Mouse (Mus musculus) liver, embryonic 11.5 days (tissue): ENCODE results near the gene Gm11032. TPM values are rescaled to one million over a fixed set of nuclear protein-coding genes. Genes with fewer than 3 reads are reported as not detected.
A peak's percentile ranks its signal among the peaks of the same experiment; 100 is the strongest.

Source experiments
- ATAC-seq: fragments of 200-750 bp; cut with Nextera tagmentation; replicated peaks from 2 replicates; pipeline ENCODE4 v1.8.0; 2017; ENCODE audit warnings: moderate number of reproducible peaks, mild to moderate bottlenecking, moderate TSS enrichment, moderate library complexity; ENCODE audit not compliant: low FRiP score
- DNase-seq: peaks from one replicate; pipeline ENCODE4 v3.0.0-alpha.2; 2017; ENCODE audit warnings: low spot score
- H3K27ac ChIP-seq: fragments of 300-500 bp; sonication (generic); 2 replicates; pipeline ENCODE4 v1.5.1; 2014; ENCODE audit warnings: mild to moderate bottlenecking, low read depth, low read length, control low read depth
- H3K27me3 ChIP-seq: fragments of 300-500 bp; sonication (generic); replicated peaks from 2 replicates; pipeline ENCODE4 v1.6.1; 2014; ENCODE audit warnings: low read length, mixed read lengths; ENCODE audit not compliant: control insufficient read depth, insufficient read depth
- H3K36me3 ChIP-seq: fragments of 300-500 bp; sonication (generic); 2 replicates; pipeline ENCODE4 v1.6.1; 2014; ENCODE audit warnings: mild to moderate bottlenecking, low read length, moderate library complexity, mixed read lengths; ENCODE audit not compliant: control insufficient read depth, insufficient read depth
- H3K4me1 ChIP-seq: fragments of 300-500 bp; sonication (generic); replicated peaks from 2 replicates; pipeline ENCODE4 v1.6.1; 2014; ENCODE audit warnings: low read length, mixed read lengths; ENCODE audit not compliant: control insufficient read depth, insufficient read depth
- H3K4me2 ChIP-seq: fragments of 300-500 bp; sonication (generic); 2 replicates; pipeline ENCODE4 v1.6.1; 2014; ENCODE audit warnings: mild to moderate bottlenecking, control low read depth, moderate library complexity
- H3K4me3 ChIP-seq: fragments of 300-500 bp; sonication (generic); 2 replicates; pipeline ENCODE4 v1.5.1; 2014; ENCODE audit warnings: low read depth, low read length, control low read depth
- H3K9ac ChIP-seq: fragments of 300-500 bp; sonication (generic); 2 replicates; pipeline ENCODE4 v1.6.1; 2014; ENCODE audit warnings: low read depth, low read length, control low read depth
- H3K9me3 ChIP-seq: fragments of 300-500 bp; sonication (generic); 2 replicates; pipeline ENCODE4 v1.6.1; 2016; ENCODE audit warnings: low read length, inconsistent platforms, mixed read lengths; ENCODE audit not compliant: control insufficient read depth
- WGBS: fragments of 180-500 bp; shearing (Covaris S2); extraction: QIAGEN DNeasy Blood & Tissue Kit; methylation state at CpG from one replicate; pipeline ENCODE4 v1.1.7; 2014; 5-methylcytosine and 5-hydroxymethylcytosine counted together
- polyA plus RNA-seq: library from polyadenylated mRNA; unstranded; fragments of >200 nt; fragmentation: Nextera tagmentation; extraction: Ambion mirVana; gene quantifications from 2 replicates; pipeline ENCODE4 v1.2.1, GENCODE M21; 2014

Gene Gm11032
- polyA plus RNA-seq, 1 experiment from 2014 or later, result not detected

DNA sequence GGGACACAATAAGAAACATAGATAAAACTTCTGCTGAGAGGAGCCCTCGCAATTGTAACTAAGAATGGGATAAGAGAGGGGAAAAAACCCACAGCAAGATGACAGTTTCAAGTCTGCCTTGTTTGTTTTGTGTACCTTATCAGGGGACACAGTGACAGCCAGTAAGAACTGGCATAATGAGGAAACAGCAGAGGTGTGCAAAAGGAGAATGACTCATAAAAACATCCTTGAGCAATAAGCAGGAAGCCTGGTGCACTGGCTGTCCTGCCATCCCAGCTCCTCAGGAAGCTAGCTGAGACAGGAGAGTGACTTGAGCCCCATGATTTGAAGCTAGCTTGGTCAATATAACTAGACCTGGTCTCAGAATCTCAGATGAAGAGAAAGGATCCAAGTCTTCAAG, 40.0 kb downstream of the Gm11032 start:
- WGBS, result 48% methylated on average over 1 of the region's 1 CpGs
- H3K36me3 ChIP-seq, result peaks cover 15% of the 10 kb centered on the region; the same call in 1 of the 2 replicates
- DNase-seq (no peak), ATAC-seq (peak; percentile 56)
- H3K9me3 ChIP-seq, result no peaks in the 10 kb centered on the region
- H3K4me1 ChIP-seq, result peaks cover 16% of the 10 kb centered on the region
- no peak overlapping the region for H3K9ac ChIP-seq
- H3K4me3 ChIP-seq, result no peak overlapping the region
- H3K27me3 ChIP-seq, result no peaks in the 10 kb centered on the region
- peak overlapping the region; percentile 36 for H3K4me2 ChIP-seq
- H3K27ac ChIP-seq, result peak overlapping the region; percentile 77

DNA sequence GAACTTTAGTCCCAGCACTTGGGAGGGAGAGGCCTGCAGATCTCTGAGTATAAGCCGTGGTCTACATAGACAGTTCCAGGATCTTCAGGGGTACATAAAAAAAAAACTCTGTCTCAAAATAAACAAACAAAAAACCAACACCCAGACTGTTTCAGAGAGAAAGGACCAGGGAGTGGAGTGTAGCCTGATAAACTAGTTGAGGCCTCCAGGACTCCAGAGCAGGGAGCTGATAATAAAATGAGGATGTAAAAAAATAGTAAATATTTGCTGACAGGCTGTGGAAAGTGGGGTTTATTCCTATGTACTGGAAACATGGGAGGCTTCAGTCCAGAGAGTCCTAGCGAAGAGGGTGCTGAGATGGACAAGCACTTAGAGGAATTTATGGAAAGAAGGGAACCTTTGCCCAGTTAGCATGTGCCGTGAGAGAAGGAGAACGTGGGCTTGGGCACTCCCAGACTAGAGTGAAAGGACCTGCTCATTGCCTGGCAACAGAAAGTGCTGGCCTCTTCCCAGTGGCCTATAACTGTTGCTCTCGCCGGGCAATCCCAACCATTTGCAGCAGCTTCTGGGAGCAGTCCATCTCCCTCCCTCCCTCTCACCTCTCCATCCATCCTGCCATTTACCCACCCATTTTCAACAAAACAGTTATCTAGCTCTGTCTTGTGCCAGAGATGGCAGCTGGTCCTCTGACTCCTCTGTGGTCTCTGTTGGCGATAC, 40.6 kb downstream of the Gm11032 start:
- no peak for DNase-seq
- Histone ChIP-seq H3K36me3 (peaks cover 13% of the 10 kb centered on the region; the same call in 1 of the 2 replicates), H3K4me3 (no peak overlapping the region)

DNA sequence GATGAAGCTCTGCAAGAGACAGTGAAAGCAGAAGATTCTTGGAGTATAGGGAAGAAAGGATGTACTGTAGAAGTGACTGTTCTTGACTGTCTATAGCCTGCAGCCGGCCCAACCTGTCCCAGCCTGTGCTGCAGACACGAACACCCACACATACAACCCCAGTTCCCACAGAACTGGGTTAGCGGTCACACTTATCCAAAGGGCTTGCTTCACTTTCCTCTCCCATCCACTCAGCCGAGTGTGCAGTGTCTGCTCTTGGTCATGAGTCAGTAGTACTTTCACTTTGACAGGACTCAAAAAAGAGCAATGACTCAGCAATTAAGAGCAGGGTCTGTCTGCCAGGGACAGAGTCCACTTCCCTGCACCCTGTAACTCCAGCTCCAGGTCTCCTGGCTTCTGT, 41.5 kb downstream of the Gm11032 start:
- Histone ChIP-seq H3K4me3 (no peak overlapping the region), H3K36me3 (peaks cover 13% of the 10 kb centered on the region; the same call in 1 of the 2 replicates), H3K4me2 (0 out of 2 replicates have a peak overlapping the region, but pooled peaks have one; percentile 4), H3K27me3 (no peaks in the 10 kb centered on the region), H3K9ac (no peak overlapping the region), H3K27ac (no peak overlapping the region; the same call in 1 of the 2 replicates), H3K4me1 (peaks cover 16% of the 10 kb centered on the region), H3K9me3 (no peaks in the 10 kb centered on the region)
- no peak for DNase-seq
- 72% methylated on average over 4 of the region's 4 CpGs for WGBS
- peak; percentile 82 for ATAC-seq

More for the DNA sequence above, 40.6 kb downstream of the Gm11032 start:
- Histone ChIP-seq H3K4me2 (peak overlapping the region; percentile 36), H3K9ac (0 out of 2 replicates have a peak overlapping the region, but pooled peaks have one; percentile 25), H3K9me3 (no peaks in the 10 kb centered on the region), H3K4me1 (peaks cover 16% of the 10 kb centered on the region), H3K27ac (peak overlapping the region; percentile 77), H3K27me3 (no peaks in the 10 kb centered on the region)
- 79% methylated on average over 7 of the region's 7 CpGs for WGBS
- ATAC-seq, result peak; percentile 68

DNA sequence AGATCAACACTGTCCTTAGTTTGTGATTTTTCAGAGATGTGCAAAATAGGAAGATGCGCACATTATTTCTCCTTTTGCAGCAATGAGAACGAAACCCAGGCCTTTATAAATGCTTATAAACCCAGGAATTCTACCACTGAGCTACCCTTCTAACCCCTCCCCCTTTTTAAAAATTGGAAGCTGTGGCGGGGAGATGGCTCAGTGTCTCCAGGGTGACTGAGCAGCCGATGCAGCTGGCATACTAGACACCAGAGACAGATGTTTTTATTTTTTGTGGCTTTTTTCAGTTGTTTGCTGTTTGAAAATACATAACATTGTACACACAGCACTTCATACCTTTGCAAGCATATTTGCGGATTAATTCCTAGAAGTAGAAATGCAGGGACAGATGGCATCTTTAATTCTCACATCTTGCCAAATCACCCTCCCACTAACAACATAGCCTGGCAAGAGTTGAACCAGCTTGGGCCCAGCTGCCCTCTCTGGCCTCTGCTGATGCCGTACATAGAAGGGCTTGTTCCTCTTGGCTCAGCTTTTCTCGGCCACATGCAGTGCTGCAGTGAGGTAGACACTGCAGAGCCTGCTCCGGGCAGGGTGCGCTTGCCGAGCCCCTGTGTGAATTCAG, 42.1 kb downstream of the Gm11032 start:
- ATAC-seq (no peak), DNase-seq (no peak)
- H3K9me3 ChIP-seq, result no peaks in the 10 kb centered on the region
- peaks cover 13% of the 10 kb centered on the region; the same call in 1 of the 2 replicates for H3K36me3 ChIP-seq
- no peak overlapping the region for H3K4me2 ChIP-seq
- H3K4me1 ChIP-seq, result peaks cover 16% of the 10 kb centered on the region
- no peaks in the 10 kb centered on the region for H3K27me3 ChIP-seq
- 92% methylated on average over 10 of the region's 10 CpGs for WGBS
- no peak overlapping the region for H3K4me3 ChIP-seq
- H3K27ac ChIP-seq, result no peak overlapping the region
- H3K9ac ChIP-seq, result no peak overlapping the region

DNA sequence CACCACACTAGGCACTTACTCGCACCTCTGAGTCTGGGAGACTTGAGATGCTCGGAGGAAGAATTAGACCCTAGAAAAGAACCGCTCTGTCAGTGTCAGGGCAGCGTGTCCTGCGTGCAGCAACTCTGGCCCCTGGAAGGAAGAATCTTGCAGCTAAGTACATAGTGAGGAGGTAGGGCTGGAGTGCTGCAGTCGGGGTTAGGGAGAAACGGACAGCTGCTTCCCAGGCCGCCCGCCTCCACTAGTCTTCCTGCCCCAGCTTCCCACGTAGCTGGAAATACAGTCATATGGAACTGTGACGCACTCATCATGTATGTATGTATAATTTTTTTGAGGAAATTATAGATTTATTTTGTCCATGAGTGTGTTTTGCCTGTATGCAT, 42.6 kb downstream of the Gm11032 start:
- H3K27ac ChIP-seq, result no peak overlapping the region

More for the DNA sequence above, 42.6 kb downstream of the Gm11032 start:
- H3K4me3 ChIP-seq, result no peak overlapping the region
- no peaks in the 10 kb centered on the region for H3K27me3 ChIP-seq
- H3K9ac ChIP-seq, result no peak overlapping the region
- DNase-seq (no peak), ATAC-seq (no peak)
- no peaks in the 10 kb centered on the region for H3K9me3 ChIP-seq
- H3K4me1 ChIP-seq, result peaks cover 16% of the 10 kb centered on the region
- no peak overlapping the region for H3K4me2 ChIP-seq
- H3K36me3 ChIP-seq, result peaks cover 11% of the 10 kb centered on the region; the same call in 1 of the 2 replicates
- WGBS, result 96% methylated on average over 11 of the region's 11 CpGs

Other genes starting within 250 kb of the Gm11032 start
- 1.4 and 1.9 TPM in 2 replicates for gene Hormad2, start 179.0 kb upstream of the Gm11032 start, polyA plus RNA-seq
- gene Mtmr3, start 25.2 kb upstream of the Gm11032 start, polyA plus RNA-seq, result 25.6 and 30.7 TPM in 2 replicates
- 41.4 and 43.0 TPM in 2 replicates for gene Ascc2, start 17.7 kb downstream of the Gm11032 start, polyA plus RNA-seq
- 823 and 891 TPM in 2 replicates for gene Uqcr10, start 84.3 kb downstream of the Gm11032 start, polyA plus RNA-seq
- gene Zmat5, start 84.6 kb downstream of the Gm11032 start, polyA plus RNA-seq, result 45.1 and 54.6 TPM in 2 replicates
- gene Cabp7, start 126.7 kb downstream of the Gm11032 start, polyA plus RNA-seq, result 0.33 TPM in 1 of 2 replicates, not detected in the other
- 37.4 and 40.1 TPM in 2 replicates for gene Nf2, start 229.5 kb downstream of the Gm11032 start, polyA plus RNA-seq